Mouse (Mus musculus) forebrain, embryonic 10.5 days (tissue): ENCODE results near the gene Pxylp1. TPM values are rescaled to one million over a fixed set of nuclear protein-coding genes. Genes with fewer than 3 reads are reported as not detected.

Experiments
- DNase-seq: peaks from one replicate; pipeline ENCODE4 v3.0.0-alpha.2; 2017; ENCODE audit warnings: low spot score; ENCODE audit errors: extremely low spot score
- H3K27ac ChIP-seq: fragments of 300-500 bp; sonication (generic); 2 replicates; pipeline ENCODE4 v1.5.1; 2016; ENCODE audit warnings: mild to moderate bottlenecking
- H3K27me3 ChIP-seq: fragments of 300-500 bp; sonication (generic); 2 replicates; pipeline ENCODE4 v1.6.1; 2016; ENCODE audit warnings: mild to moderate bottlenecking; ENCODE audit not compliant: poor library complexity, severe bottlenecking
- H3K36me3 ChIP-seq: fragments of 300-500 bp; sonication (generic); replicated peaks from 2 replicates; pipeline ENCODE4 v1.6.1; 2016; ENCODE audit warnings: mild to moderate bottlenecking, moderate library complexity
- H3K4me1 ChIP-seq: fragments of 300-500 bp; sonication (generic); 2 replicates; pipeline ENCODE4 v1.6.1; 2016
- H3K4me3 ChIP-seq: fragments of 300-500 bp; sonication (generic); 2 replicates; pipeline ENCODE4 v1.5.1; 2016; ENCODE audit warnings: mild to moderate bottlenecking, moderate library complexity
- H3K9me3 ChIP-seq: fragments of 300-500 bp; sonication (generic); 2 replicates; pipeline ENCODE4 v1.6.1; 2016; ENCODE audit warnings: mild to moderate bottlenecking, moderate library complexity
- WGBS: fragments of 180-500 bp; shearing (Covaris S2); methylation state at CpG from one replicate; pipeline ENCODE4 v1.1.7; 2016; 5-methylcytosine and 5-hydroxymethylcytosine counted together
- polyA plus RNA-seq: library from polyadenylated mRNA; unstranded; fragments of >200 nt; fragmentation: Nextera tagmentation; extraction: Ambion mirVana; gene quantifications from 2 replicates; pipeline ENCODE4 v1.2.1, GENCODE M21; 2016

Pxylp1 gene
- polyA plus RNA-seq, 1 experiment from 2014 or later = 23.8 TPM

- no peaks in the 10 kb centered on the region for H3K27me3 ChIP-seq
- no peak overlapping the region for H3K4me3 ChIP-seq
- H3K27ac ChIP-seq = no peak overlapping the region
- 65% methylated on average over 7 of the region's 7 CpGs for WGBS
- H3K9me3 ChIP-seq = peaks cover 5% of the 10 kb centered on the region; the same call in 1 of the 2 replicates
- DNase-seq = no peak
- H3K4me1 ChIP-seq = peaks cover 13% of the 10 kb centered on the region
- H3K36me3 ChIP-seq = peaks cover 8% of the 10 kb centered on the region; the same call in 1 of the 2 replicates
These were observed 25.3 kb downstream of the Pxylp1 start for GRCm38 (mm10) chr9:96867165-96867564.

- no peak for DNase-seq
- 0 out of 2 replicates have a peak, but pooled peaks cover 4% of the 10 kb centered on the region for H3K36me3 ChIP-seq
- peaks cover 5% of the 10 kb centered on the region; the same call in 1 of the 2 replicates for H3K9me3 ChIP-seq
- 97% methylated on average over 5 of the region's 5 CpGs for WGBS
- H3K27me3 ChIP-seq = no peaks in the 10 kb centered on the region
- no peak overlapping the region for H3K4me3 ChIP-seq
- no peak overlapping the region for H3K27ac ChIP-seq
- H3K4me1 ChIP-seq = peaks cover 17% of the 10 kb centered on the region
These were observed 26.3 kb downstream of the Pxylp1 start for GRCm38 (mm10) chr9:96866196-96866595.

GRCm38 (mm10) chr9:96865473-96866050, 26.9 kb downstream of the Pxylp1 start:
- DNase-seq = no peak
- Histone ChIP-seq H3K4me1 (peaks cover 19% of the 10 kb centered on the region), H3K27me3 (no peaks in the 10 kb centered on the region), H3K4me3 (no peak overlapping the region), H3K27ac (no peak overlapping the region), H3K36me3 (no peaks in the 10 kb centered on the region), H3K9me3 (no peaks in the 10 kb centered on the region)
- WGBS = 86% methylated on average over 16 of the region's 16 CpGs

GRCm38 (mm10) chr9:96863539-96863938, 28.9 kb downstream of the Pxylp1 start:
- Histone ChIP-seq H3K4me3 (no peak overlapping the region), H3K4me1 (peaks cover 24% of the 10 kb centered on the region), H3K36me3 (no peaks in the 10 kb centered on the region), H3K27ac (no peak overlapping the region), H3K27me3 (no peaks in the 10 kb centered on the region), H3K9me3 (no peaks in the 10 kb centered on the region)
- DNase-seq = no peak
- WGBS = 75% methylated on average over 3 of the region's 3 CpGs

GRCm38 (mm10) chr9:96862836-96863235, 29.6 kb downstream of the Pxylp1 start:
- 82% methylated on average over 4 of the region's 4 CpGs for WGBS
- H3K9me3 ChIP-seq = no peaks in the 10 kb centered on the region
- H3K4me1 ChIP-seq = peaks cover 23% of the 10 kb centered on the region

GRCm38 (mm10) chr9:96861092-96861487, 31.4 kb downstream of the Pxylp1 start:
- no peak for DNase-seq
- Histone ChIP-seq H3K9me3 (no peaks in the 10 kb centered on the region), H3K27ac (no peak overlapping the region), H3K36me3 (no peaks in the 10 kb centered on the region), H3K4me3 (no peak overlapping the region), H3K27me3 (no peaks in the 10 kb centered on the region), H3K4me1 (peaks cover 14% of the 10 kb centered on the region)
- WGBS = 90% methylated on average over 10 of the region's 10 CpGs

More at GRCm38 (mm10) chr9:96862836-96863235, 29.6 kb downstream of the Pxylp1 start:
- H3K4me3 ChIP-seq = no peak overlapping the region
- no peak overlapping the region for H3K27ac ChIP-seq
- H3K27me3 ChIP-seq = no peaks in the 10 kb centered on the region
- DNase-seq = no peak
- H3K36me3 ChIP-seq = no peaks in the 10 kb centered on the region

GRCm38 (mm10) chr9:96860380-96861091, 31.9 kb downstream of the Pxylp1 start:
- Histone ChIP-seq H3K4me3 (no peak overlapping the region), H3K27ac (no peak overlapping the region), H3K4me1 (peaks cover 14% of the 10 kb centered on the region), H3K27me3 (no peaks in the 10 kb centered on the region), H3K9me3 (no peaks in the 10 kb centered on the region), H3K36me3 (no peaks in the 10 kb centered on the region)
- DNase-seq = no peak
- WGBS = 95% methylated on average over 5 of the region's 5 CpGs

- no peak overlapping the region for H3K27ac ChIP-seq
- no peaks in the 10 kb centered on the region for H3K9me3 ChIP-seq
- no peak overlapping the region for H3K4me3 ChIP-seq
- DNase-seq = no peak
- no peaks in the 10 kb centered on the region for H3K27me3 ChIP-seq
- WGBS = 61% methylated on average over 2 of the region's 2 CpGs
- H3K36me3 ChIP-seq = no peaks in the 10 kb centered on the region
- peaks cover 14% of the 10 kb centered on the region for H3K4me1 ChIP-seq
These were observed 33.4 kb downstream of the Pxylp1 start for GRCm38 (mm10) chr9:96859027-96859426.

GRCm38 (mm10) chr9:96857838-96858237, 34.6 kb downstream of the Pxylp1 start:
- no peaks in the 10 kb centered on the region for H3K36me3 ChIP-seq
- no peak overlapping the region for H3K27ac ChIP-seq
- H3K4me3 ChIP-seq = no peak overlapping the region
- peaks cover 12% of the 10 kb centered on the region for H3K4me1 ChIP-seq
- no peak for DNase-seq
- WGBS = 88% methylated on average over 4 of the region's 4 CpGs
- no peaks in the 10 kb centered on the region for H3K27me3 ChIP-seq
- H3K9me3 ChIP-seq = no peaks in the 10 kb centered on the region

GRCm38 (mm10) chr9:96853300-96854186, 38.9 kb downstream of the Pxylp1 start:
- H3K36me3 ChIP-seq = no peaks in the 10 kb centered on the region
- H3K9me3 ChIP-seq = no peaks in the 10 kb centered on the region
- no peak overlapping the region for H3K4me3 ChIP-seq
- H3K27ac ChIP-seq = no peak overlapping the region
- no peak for DNase-seq
- WGBS = 80% methylated on average over 16 of the region's 16 CpGs
- H3K27me3 ChIP-seq = no peaks in the 10 kb centered on the region
- 0 out of 2 replicates have a peak, but pooled peaks cover 3% of the 10 kb centered on the region for H3K4me1 ChIP-seq

- Histone ChIP-seq H3K4me1 (0 out of 2 replicates have a peak, but pooled peaks cover 5% of the 10 kb centered on the region), H3K27ac (0 out of 2 replicates have a peak overlapping the region, but pooled peaks have one; percentile 18), H3K27me3 (no peaks in the 10 kb centered on the region), H3K4me3 (no peak overlapping the region), H3K36me3 (no peaks in the 10 kb centered on the region), H3K9me3 (no peaks in the 10 kb centered on the region)
- no peak for DNase-seq
- 83% methylated on average over 7 of the region's 7 CpGs for WGBS
These were observed 40.8 kb downstream of the Pxylp1 start for GRCm38 (mm10) chr9:96851634-96852033.

GRCm38 (mm10) chr9:96851036-96851435, 41.4 kb downstream of the Pxylp1 start:
- WGBS = 90% methylated on average over 7 of the region's 7 CpGs
- H3K36me3 ChIP-seq = no peaks in the 10 kb centered on the region
- no peak overlapping the region for H3K27ac ChIP-seq
- H3K9me3 ChIP-seq = no peaks in the 10 kb centered on the region
- H3K4me1 ChIP-seq = 0 out of 2 replicates have a peak, but pooled peaks cover 5% of the 10 kb centered on the region
- no peaks in the 10 kb centered on the region for H3K27me3 ChIP-seq
- H3K4me3 ChIP-seq = no peak overlapping the region
- DNase-seq = no peak
